Mouse (Mus musculus): ENCODE data around the gene Vps53. TPM values are rescaled to one million over a fixed set of nuclear protein-coding genes. Genes with fewer than 3 reads are reported as not detected.

Gene Vps53
- polyA plus RNA-seq, 1 experiment from 2014 or later: 28.5 TPM

GRCm38 (mm10) chr11:76074296-76075093 is 105.0 kb downstream of the Vps53 start:
- peaks cover 2% of the 10 kb centered on the region; the same call in 1 of the 2 replicates for H3K4me1 ChIP-seq (ENCODE audit: insufficient read depth, low read depth, low read length)
- TF ChIP-seq CTCF (IDR thresholded peaks at IDR 0.05): peak; percentile 40
- no peak for TF ChIP-seq EP300 (IDR thresholded peaks at IDR 0.05)
- 39% methylated on average over 11 of the region's 11 CpGs for WGBS
- no peak overlapping the region for H3K4me3 ChIP-seq (ENCODE audit: low read depth, low read length)
- H3K9me3 ChIP-seq (ENCODE audit: low read length): no peaks in the 10 kb centered on the region
- no peak overlapping the region for H3K9ac ChIP-seq (replicated peaks; ENCODE audit: low read depth)
- no peak overlapping the region for H3K27ac ChIP-seq (ENCODE audit: low read length)
- no peaks in the 10 kb centered on the region for H3K36me3 ChIP-seq (ENCODE audit: insufficient read depth, low read length)
- ATAC-seq: peak; percentile 57
- peak; percentile 42 for DNase-seq (ENCODE audit: low spot score)
- H3K27me3 ChIP-seq (replicated peaks; ENCODE audit: insufficient read depth, low read length): no peaks in the 10 kb centered on the region
- H3K4me2 ChIP-seq (replicated peaks; ENCODE audit: low read depth, low read length): no peak overlapping the region

DNA sequence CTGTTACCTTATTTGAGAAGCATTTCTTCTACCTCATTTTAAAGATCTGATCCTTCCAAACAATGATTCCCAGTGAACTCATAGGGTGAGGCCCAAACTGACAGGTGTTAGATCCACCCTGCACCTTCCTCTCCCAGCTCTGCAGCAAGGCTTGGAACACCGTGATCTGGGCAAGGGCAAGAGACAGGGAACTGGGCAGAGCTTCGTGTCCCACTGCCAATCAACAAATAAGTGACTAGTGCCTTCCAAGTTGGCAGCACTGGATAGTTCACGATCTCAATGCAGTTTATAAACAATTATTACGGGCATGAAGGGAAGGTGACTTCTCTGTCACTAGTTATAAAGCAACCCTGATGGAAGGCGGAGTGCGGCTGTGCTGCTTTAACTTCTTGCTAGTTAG is 109.6 kb downstream of the Vps53 start:
- Histone ChIP-seq H3K27me3 (replicated peaks; ENCODE audit: insufficient read depth, low read length) (no peaks in the 10 kb centered on the region), H3K4me1 (ENCODE audit: insufficient read depth, low read depth, low read length) (peaks cover 2% of the 10 kb centered on the region; the same call in 1 of the 2 replicates), H3K27ac (ENCODE audit: low read length) (no peak overlapping the region), H3K36me3 (ENCODE audit: insufficient read depth, low read length) (no peaks in the 10 kb centered on the region), H3K4me3 (ENCODE audit: low read depth, low read length) (no peak overlapping the region), H3K9ac (replicated peaks; ENCODE audit: low read depth) (no peak overlapping the region), H3K4me2 (replicated peaks; ENCODE audit: low read depth, low read length) (no peak overlapping the region), H3K9me3 (ENCODE audit: low read length) (no peaks in the 10 kb centered on the region)
- no peak for TF ChIP-seq CTCF (IDR thresholded peaks at IDR 0.05)
- no peak for TF ChIP-seq EP300 (IDR thresholded peaks at IDR 0.05)
- no peak for ATAC-seq
- 63% methylated on average over 6 of the region's 6 CpGs for WGBS
- no peak for DNase-seq (ENCODE audit: low spot score)

DNA sequence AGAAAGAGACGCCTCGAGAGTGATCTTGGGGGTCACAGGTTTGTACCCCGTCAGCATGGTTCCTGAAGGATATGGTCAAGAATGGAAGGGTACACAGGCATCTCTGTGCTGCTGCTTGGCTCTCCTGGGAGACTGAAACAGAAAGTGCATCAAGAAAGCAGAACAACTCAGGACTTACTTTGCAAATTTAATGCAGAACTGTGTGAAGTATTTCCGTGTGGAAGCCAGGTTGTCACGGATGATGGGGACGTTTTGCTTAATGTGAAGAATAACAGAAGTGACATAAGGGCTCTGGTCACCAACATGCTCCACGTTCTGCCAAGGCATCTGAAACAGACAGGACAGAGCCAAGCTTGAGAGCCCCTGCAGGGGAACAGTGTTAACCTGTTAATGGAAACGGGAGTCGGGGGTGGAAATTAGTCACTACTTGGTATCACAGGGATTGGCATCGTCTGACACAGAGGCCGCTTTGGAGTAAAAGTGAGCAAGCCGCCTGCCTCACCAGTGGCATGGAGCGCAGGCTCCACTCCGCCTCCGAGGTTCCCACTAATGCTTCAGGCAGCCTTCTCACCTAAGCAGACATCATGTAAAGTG is 112.8 kb downstream of the Vps53 start:
- Histone ChIP-seq H3K27ac (ENCODE audit: low read length) (no peak overlapping the region), H3K4me1 (ENCODE audit: insufficient read depth, low read depth, low read length) (no peaks in the 10 kb centered on the region), H3K9ac (replicated peaks; ENCODE audit: low read depth) (no peak overlapping the region), H3K4me3 (ENCODE audit: low read depth, low read length) (no peak overlapping the region), H3K36me3 (ENCODE audit: insufficient read depth, low read length) (no peaks in the 10 kb centered on the region), H3K27me3 (replicated peaks; ENCODE audit: insufficient read depth, low read length) (no peaks in the 10 kb centered on the region), H3K4me2 (replicated peaks; ENCODE audit: low read depth, low read length) (no peak overlapping the region), H3K9me3 (ENCODE audit: low read length) (no peaks in the 10 kb centered on the region)
- 85% methylated on average over 15 of the region's 15 CpGs for WGBS
- DNase-seq (ENCODE audit: low spot score) (no peak), ATAC-seq (no peak)
- TF ChIP-seq CTCF (IDR thresholded peaks at IDR 0.05) (no peak), EP300 (IDR thresholded peaks at IDR 0.05) (no peak)

DNA sequence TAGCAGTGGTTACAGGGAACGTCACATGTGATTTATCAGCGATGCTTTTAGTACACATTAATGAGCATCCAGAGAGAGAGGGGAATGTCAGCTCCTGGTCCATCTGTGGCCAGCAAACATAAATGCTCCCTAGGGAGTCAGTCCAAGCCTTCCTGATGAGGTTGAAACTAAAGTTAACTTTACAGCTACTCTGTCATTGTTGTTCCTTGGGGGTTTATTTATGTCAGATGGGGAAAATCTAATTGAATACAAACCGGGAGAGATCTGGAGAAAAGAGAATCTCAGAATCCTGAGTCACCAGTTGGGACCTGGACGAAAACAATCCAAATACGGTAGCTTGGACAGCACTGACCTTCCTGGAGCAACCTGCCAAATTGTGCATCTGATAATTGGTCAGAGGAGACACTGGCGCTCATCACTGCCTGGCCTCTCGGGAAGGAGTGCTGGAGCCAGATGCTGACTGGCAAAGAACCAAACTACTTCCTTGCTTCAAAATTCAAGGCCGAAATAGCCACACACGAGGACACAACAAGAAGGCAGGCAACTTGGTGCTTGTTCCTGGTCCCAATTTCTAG is 113.8 kb downstream of the Vps53 start:
- no peak overlapping the region for H3K4me2 ChIP-seq (replicated peaks; ENCODE audit: low read depth, low read length)
- no peak for ATAC-seq
- H3K4me3 ChIP-seq (ENCODE audit: low read depth, low read length): no peak overlapping the region
- no peak overlapping the region for H3K27ac ChIP-seq (ENCODE audit: low read length)
- WGBS: 58% methylated on average over 9 of the region's 9 CpGs
- TF ChIP-seq CTCF (IDR thresholded peaks at IDR 0.05): no peak
- no peak for TF ChIP-seq EP300 (IDR thresholded peaks at IDR 0.05)
- H3K4me1 ChIP-seq (ENCODE audit: insufficient read depth, low read depth, low read length): peaks cover 3% of the 10 kb centered on the region; the same call in 1 of the 2 replicates
- no peak overlapping the region for H3K9ac ChIP-seq (replicated peaks; ENCODE audit: low read depth)
- DNase-seq (ENCODE audit: low spot score): no peak
- H3K36me3 ChIP-seq (ENCODE audit: insufficient read depth, low read length): no peaks in the 10 kb centered on the region
- no peaks in the 10 kb centered on the region for H3K9me3 ChIP-seq (ENCODE audit: low read length)
- no peaks in the 10 kb centered on the region for H3K27me3 ChIP-seq (replicated peaks; ENCODE audit: insufficient read depth, low read length)

DNA sequence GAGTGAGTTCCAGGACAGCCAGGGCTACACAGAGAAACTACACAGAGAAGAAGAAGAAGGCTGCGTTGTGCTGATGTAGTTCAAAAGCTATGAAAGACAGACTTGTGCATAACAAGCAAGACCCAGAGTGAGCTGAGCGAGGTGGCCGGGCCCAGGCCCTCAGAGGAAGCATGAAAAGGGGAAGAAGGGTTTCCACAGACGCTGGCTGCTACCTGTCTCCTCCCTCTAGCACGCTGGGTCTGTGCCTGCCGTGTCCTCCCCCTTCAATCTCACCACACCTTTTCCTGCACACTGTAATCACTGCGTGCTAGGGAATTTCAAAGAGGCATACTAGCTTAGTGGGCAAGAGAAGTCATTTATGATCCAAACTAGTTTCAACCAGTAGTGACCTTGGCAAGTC is 115.0 kb downstream of the Vps53 start:
- no peak overlapping the region for H3K9ac ChIP-seq (replicated peaks; ENCODE audit: low read depth)
- ATAC-seq (no peak), DNase-seq (ENCODE audit: low spot score) (no peak)
- H3K27ac ChIP-seq (ENCODE audit: low read length): no peak overlapping the region
- H3K4me3 ChIP-seq (ENCODE audit: low read depth, low read length): no peak overlapping the region
- H3K27me3 ChIP-seq (replicated peaks; ENCODE audit: insufficient read depth, low read length): no peaks in the 10 kb centered on the region
- WGBS: 81% methylated on average over 7 of the region's 7 CpGs
- TF ChIP-seq CTCF (IDR thresholded peaks at IDR 0.05) (no peak), EP300 (IDR thresholded peaks at IDR 0.05) (no peak)
- H3K4me1 ChIP-seq (ENCODE audit: insufficient read depth, low read depth, low read length): peaks cover 11% of the 10 kb centered on the region; the same call in 1 of the 2 replicates
- no peak overlapping the region for H3K4me2 ChIP-seq (replicated peaks; ENCODE audit: low read depth, low read length)
- H3K9me3 ChIP-seq (ENCODE audit: low read length): no peaks in the 10 kb centered on the region
- no peaks in the 10 kb centered on the region for H3K36me3 ChIP-seq (ENCODE audit: insufficient read depth, low read length)

DNA sequence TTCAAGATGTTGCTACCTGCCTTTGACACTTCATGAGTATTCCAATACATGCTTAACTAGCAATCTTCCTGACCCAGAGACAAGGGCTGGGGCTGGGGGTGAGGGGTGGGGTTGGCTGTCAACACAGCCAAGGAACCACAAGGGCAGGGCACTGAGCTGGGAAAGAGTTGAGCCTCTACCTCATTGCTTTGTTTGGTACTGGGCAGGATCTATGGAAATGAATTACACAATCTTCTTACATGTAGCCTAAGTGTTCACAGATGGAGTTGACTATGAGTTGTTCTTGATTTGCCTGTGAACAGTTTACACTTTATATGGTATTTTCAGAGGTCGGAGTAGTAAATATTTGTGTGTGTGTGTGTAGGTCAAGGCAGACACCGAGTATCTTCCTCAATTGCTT is 118.5 kb downstream of the Vps53 start:
- DNase-seq (ENCODE audit: low spot score) (no peak), ATAC-seq (no peak; the same call in 1 of the 2 replicates)
- Histone ChIP-seq H3K36me3 (ENCODE audit: insufficient read depth, low read length) (no peaks in the 10 kb centered on the region), H3K4me2 (replicated peaks; ENCODE audit: low read depth, low read length) (no peak overlapping the region), H3K27ac (ENCODE audit: low read length) (no peak overlapping the region), H3K4me1 (ENCODE audit: insufficient read depth, low read depth, low read length) (peaks cover 12% of the 10 kb centered on the region; the same call in 1 of the 2 replicates), H3K4me3 (ENCODE audit: low read depth, low read length) (no peak overlapping the region), H3K27me3 (replicated peaks; ENCODE audit: insufficient read depth, low read length) (no peaks in the 10 kb centered on the region), H3K9ac (replicated peaks; ENCODE audit: low read depth) (no peak overlapping the region), H3K9me3 (ENCODE audit: low read length) (no peaks in the 10 kb centered on the region)
- 80% methylated on average over 2 of the region's 2 CpGs for WGBS
- TF ChIP-seq CTCF (IDR thresholded peaks at IDR 0.05): no peak
- TF ChIP-seq EP300 (IDR thresholded peaks at IDR 0.05): no peak
